9 mouse cellular contexts compared by ENCODE assay signal in the genomic region with DNA sequence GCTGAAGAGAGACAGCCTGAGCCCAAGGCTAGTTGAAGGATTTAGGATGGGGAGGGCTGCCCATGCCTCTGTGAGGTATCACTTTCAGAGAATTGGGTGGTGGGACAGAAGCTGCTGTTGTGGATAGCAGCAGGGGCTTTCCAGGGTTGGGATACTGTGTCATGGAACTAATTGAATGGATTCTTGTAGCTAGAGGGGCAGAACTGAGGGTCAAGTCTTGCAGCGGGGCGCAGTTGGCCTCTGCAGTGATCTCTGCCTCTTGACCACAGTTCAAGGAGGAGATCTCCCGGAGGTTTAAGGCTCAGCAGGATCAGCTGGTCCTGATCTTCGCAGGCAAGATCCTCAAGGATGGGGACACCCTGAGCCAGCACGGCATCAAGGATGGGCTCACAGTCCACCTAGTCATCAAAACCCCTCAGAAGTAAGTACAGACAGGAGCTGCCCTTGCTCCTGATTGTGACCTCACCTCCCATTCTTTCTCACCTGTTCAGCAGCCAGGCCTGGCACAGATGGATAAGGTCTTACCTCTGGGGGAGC. TPM values are rescaled to one million over a fixed set of nuclear protein-coding genes. Genes with fewer than 3 reads are reported as not detected.
DNase-seq lines count a peak whose midpoint lies in the region; ATAC-seq and TF ChIP-seq lines count a peak whose summit lies in the region.
"Had no signal": no experiment of that assay in that cellular context is flagged by ENCODE, and none has a peak within 500 bp of the region (broad histone marks: within the 10 kb centered on the region; RNA-seq: fewer than 3 reads in every experiment).

No protein-coding gene starts in this region.

- H3K27ac ChIP-seq in intestine, embryonic 14.5 days (ENCODE audit: low read depth) = no peak overlapping the region
- H3K27ac ChIP-seq in intestine, postnatal 0 days (ENCODE audit: low read depth, low read length) = no peak overlapping the region
- H3K27ac ChIP-seq in embryonic facial prominence, embryonic 12.5 days = no peak overlapping the region
- H3K27ac ChIP-seq in hindbrain, embryonic 15.5 days (replicated peaks) = no peak overlapping the region
- H3K27ac ChIP-seq in midbrain, embryonic 14.5 days (replicated peaks; ENCODE audit: low read depth, low read length) = no peak overlapping the region
- H3K27ac ChIP-seq in layer of hippocampus, adult 2 months = no peak overlapping the region

- intact Hi-C loops in left cerebral cortex, postnatal 10 days (cut with DNase I) = no loop called here

- no peaks in the 10 kb centered on the region for H3K27me3 ChIP-seq in intestine, embryonic 14.5 days (replicated peaks; ENCODE audit: control insufficient read depth, insufficient read depth, low read length)
- no peaks in the 10 kb centered on the region for H3K27me3 ChIP-seq in intestine, postnatal 0 days (replicated peaks; ENCODE audit: control insufficient read depth, insufficient read depth, low read length)
- no peaks in the 10 kb centered on the region for H3K27me3 ChIP-seq in embryonic facial prominence, embryonic 12.5 days
- H3K27me3 ChIP-seq in hindbrain, embryonic 15.5 days = no peaks in the 10 kb centered on the region
- H3K27me3 ChIP-seq in midbrain, embryonic 14.5 days (ENCODE audit: control insufficient read depth, insufficient read depth, low read length) = no peaks in the 10 kb centered on the region

- H3K9me3 ChIP-seq in intestine, embryonic 14.5 days (ENCODE audit: control insufficient read depth, low read length) = no peaks in the 10 kb centered on the region
- H3K9me3 ChIP-seq in intestine, postnatal 0 days (ENCODE audit: control insufficient read depth) = no peaks in the 10 kb centered on the region
- no peaks in the 10 kb centered on the region for H3K9me3 ChIP-seq in embryonic facial prominence, embryonic 12.5 days
- H3K9me3 ChIP-seq in hindbrain, embryonic 15.5 days = no peaks in the 10 kb centered on the region
- H3K9me3 ChIP-seq in midbrain, embryonic 14.5 days (ENCODE audit: control insufficient read depth, low read length) = no peaks in the 10 kb centered on the region

- peaks cover 52% of the 10 kb centered on the region for H3K36me3 ChIP-seq in intestine, embryonic 14.5 days (ENCODE audit: control insufficient read depth, insufficient read depth, low read length)
- H3K36me3 ChIP-seq in intestine, postnatal 0 days (ENCODE audit: control insufficient read depth, insufficient read depth) = peaks cover 40% of the 10 kb centered on the region
- H3K36me3 ChIP-seq in embryonic facial prominence, embryonic 12.5 days = peaks cover 46% of the 10 kb centered on the region
- H3K36me3 ChIP-seq in hindbrain, embryonic 15.5 days = peaks cover 41% of the 10 kb centered on the region
- peaks cover 44% of the 10 kb centered on the region for H3K36me3 ChIP-seq in midbrain, embryonic 14.5 days (ENCODE audit: control insufficient read depth, insufficient read depth, low read length)

- no peak for DNase-seq in intestine, embryonic 14.5 days (ENCODE audit: low spot score)
- no peak for DNase-seq in midbrain, embryonic 14.5 days
- no peak for DNase-seq in right cerebral cortex, postnatal 14 days
- DNase-seq in left cerebral cortex, postnatal 10 days (ENCODE audit: extremely low spot score in 1 of 2, low spot score in 2 of 2) = no peak
- DNase-seq in layer of hippocampus, adult 2 months (ENCODE audit: low spot score in 2 of 2) = no peak

- H3K4me2 ChIP-seq in intestine, embryonic 14.5 days (ENCODE audit: low read length) = peak overlapping the region; percentile 95
- no peak overlapping the region for H3K4me2 ChIP-seq in intestine, postnatal 0 days (replicated peaks; ENCODE audit: low read depth)
- peak overlapping the region; percentile 65 for H3K4me2 ChIP-seq in embryonic facial prominence, embryonic 12.5 days (replicated peaks)
- peak overlapping the region; percentile 80 for H3K4me2 ChIP-seq in hindbrain, embryonic 15.5 days
- H3K4me2 ChIP-seq in midbrain, embryonic 14.5 days (ENCODE audit: low read length) = peak overlapping the region; percentile 91

- ATAC-seq in intestine, embryonic 14.5 days (replicated peaks; ENCODE audit: low FRiP score, low TSS enrichment, low read depth) = no peak
- no peak for ATAC-seq in intestine, postnatal 0 days
- ATAC-seq in embryonic facial prominence, embryonic 12.5 days (ENCODE audit: insufficient number of reproducible peaks, insufficient read depth, low FRiP score, low TSS enrichment) = no peak
- no peak for ATAC-seq in hindbrain, embryonic 15.5 days (ENCODE audit: low FRiP score, low read depth)
- ATAC-seq in midbrain, embryonic 14.5 days (ENCODE audit: low FRiP score, low TSS enrichment) = no peak

- TF ChIP-seq CTCF in intestine, postnatal 0 days (IDR thresholded peaks at IDR 0.05; ENCODE audit: low read depth) = no peak
- TF ChIP-seq CTCF in layer of hippocampus, adult 2 months (conservative IDR thresholded peaks at IDR 0.05) = no peak

- H3K4me3 ChIP-seq in intestine, embryonic 14.5 days (ENCODE audit: low read depth, low read length) = no peak overlapping the region
- no peak overlapping the region for H3K4me3 ChIP-seq in intestine, postnatal 0 days (ENCODE audit: low read depth, low read length)
- H3K4me3 ChIP-seq in embryonic facial prominence, embryonic 12.5 days = no peak overlapping the region
- peak overlapping the region; percentile 91 for H3K4me3 ChIP-seq in hindbrain, embryonic 15.5 days
- H3K4me3 ChIP-seq in midbrain, embryonic 14.5 days (replicated peaks; ENCODE audit: low read depth, low read length) = no peak overlapping the region
- no peak overlapping the region; the same call in 1 of the 2 replicates for H3K4me3 ChIP-seq in layer of hippocampus, adult 2 months

- H3K4me1 ChIP-seq in intestine, embryonic 14.5 days (replicated peaks; ENCODE audit: control insufficient read depth, insufficient read depth, low read length) = peaks cover 21% of the 10 kb centered on the region
- no peaks in the 10 kb centered on the region for H3K4me1 ChIP-seq in intestine, postnatal 0 days (replicated peaks; ENCODE audit: control insufficient read depth, insufficient read depth, low read length)
- H3K4me1 ChIP-seq in embryonic facial prominence, embryonic 12.5 days = peaks cover 24% of the 10 kb centered on the region
- H3K4me1 ChIP-seq in hindbrain, embryonic 15.5 days (replicated peaks) = peaks cover 29% of the 10 kb centered on the region
- H3K4me1 ChIP-seq in midbrain, embryonic 14.5 days (ENCODE audit: control insufficient read depth, insufficient read depth, low read length) = peaks cover 14% of the 10 kb centered on the region

- H3K9ac ChIP-seq in intestine, embryonic 14.5 days (ENCODE audit: low read length) = 0 out of 2 replicates have a peak overlapping the region, but pooled peaks have one; percentile 10
- no peak overlapping the region for H3K9ac ChIP-seq in intestine, postnatal 0 days (ENCODE audit: low read depth, low read length)
- H3K9ac ChIP-seq in embryonic facial prominence, embryonic 12.5 days = no peak overlapping the region
- peak overlapping the region; percentile 4; the same call in 1 of the 2 replicates for H3K9ac ChIP-seq in hindbrain, embryonic 15.5 days
- H3K9ac ChIP-seq in midbrain, embryonic 14.5 days (replicated peaks; ENCODE audit: low read length) = no peak overlapping the region; the same call in 1 of the 2 replicates

- 91% methylated on average over 5 of the region's 5 CpGs for WGBS in intestine, embryonic 14.5 days
- 87% methylated on average over 5 of the region's 5 CpGs for whole genome bisulfite sequencing in intestine, postnatal 0 days
- WGBS in embryonic facial prominence, embryonic 12.5 days = 81% methylated on average over 5 of the region's 5 CpGs
- WGBS in hindbrain, embryonic 15.5 days = 89% methylated on average over 5 of the region's 5 CpGs
- WGBS in midbrain, embryonic 14.5 days = 86% methylated on average over 5 of the region's 5 CpGs

RNA-seq across cellular contexts. Expression of a gene that starts 1.6 kb away (rescaled TPM):
- 59.0 and 60.8 TPM in 2 replicates for polyA plus RNA-seq in intestine, embryonic 14.5 days (2014; fragmentation: Nextera tagmentation; extraction: Ambion mirVana)
- polyA plus RNA-seq in intestine, postnatal 0 days (2015; fragmentation: Nextera tagmentation; extraction: Ambion mirVana) = 17.3 and 19.2 TPM in 2 replicates
- 57.5 and 63.7 TPM in 2 replicates for polyA plus RNA-seq in embryonic facial prominence, embryonic 12.5 days (2016; fragmentation: Nextera tagmentation; extraction: Ambion mirVana)
- polyA plus RNA-seq in hindbrain, embryonic 15.5 days (2015; fragmentation: Nextera tagmentation; extraction: Ambion mirVana) = 43.6 and 47.7 TPM in 2 replicates
- polyA plus RNA-seq in midbrain, embryonic 14.5 days (2014; fragmentation: Nextera tagmentation; extraction: Ambion mirVana) = 42.4 and 47.8 TPM in 2 replicates
- 10 to 100 TPM; 78.8 to 82.6 TPM for total RNA-seq in left cerebral cortex, postnatal 10 days (2021)
- 100 to 1,000 TPM; 110 to 116 TPM for total RNA-seq in layer of hippocampus, adult 2 months (2021)

RNA-seq across cellular contexts. Expression of a gene that starts 2.3 kb away (rescaled TPM):
- polyA plus RNA-seq in intestine, embryonic 14.5 days (2014; fragmentation: Nextera tagmentation; extraction: Ambion mirVana) = 98.9 and 102 TPM in 2 replicates
- polyA plus RNA-seq in intestine, postnatal 0 days (2015; fragmentation: Nextera tagmentation; extraction: Ambion mirVana) = 171 and 183 TPM in 2 replicates
- polyA plus RNA-seq in embryonic facial prominence, embryonic 12.5 days (2016; fragmentation: Nextera tagmentation; extraction: Ambion mirVana) = 144 and 146 TPM in 2 replicates
- polyA plus RNA-seq in hindbrain, embryonic 15.5 days (2015; fragmentation: Nextera tagmentation; extraction: Ambion mirVana) = 201 and 205 TPM in 2 replicates
- 93.4 and 154 TPM in 2 replicates for polyA plus RNA-seq in midbrain, embryonic 14.5 days (2014; fragmentation: Nextera tagmentation; extraction: Ambion mirVana)
- total RNA-seq in left cerebral cortex, postnatal 10 days (2021) = 100 to 1,000 TPM; 109 to 110 TPM
- 100 to 1,000 TPM in 1 of 2 experiments, 10 to 100 TPM in 1; 96.0 to 106 TPM for total RNA-seq in layer of hippocampus, adult 2 months (2021)

RNA-seq across cellular contexts. Expression of a gene that starts 7.0 kb away (rescaled TPM):
- 55.6 and 56.9 TPM in 2 replicates for polyA plus RNA-seq in intestine, embryonic 14.5 days (2014; fragmentation: Nextera tagmentation; extraction: Ambion mirVana)
- 79.5 and 89.2 TPM in 2 replicates for polyA plus RNA-seq in intestine, postnatal 0 days (2015; fragmentation: Nextera tagmentation; extraction: Ambion mirVana)
- polyA plus RNA-seq in embryonic facial prominence, embryonic 12.5 days (2016; fragmentation: Nextera tagmentation; extraction: Ambion mirVana) = 4.0 and 5.5 TPM in 2 replicates
- polyA plus RNA-seq in hindbrain, embryonic 15.5 days (2015; fragmentation: Nextera tagmentation; extraction: Ambion mirVana) = 0.23 TPM in 1 of 2 replicates, not detected in the other
- not detected in 2 replicates for polyA plus RNA-seq in midbrain, embryonic 14.5 days (2014; fragmentation: Nextera tagmentation; extraction: Ambion mirVana)
- total RNA-seq in left cerebral cortex, postnatal 10 days (2021) = not detected
- not detected for total RNA-seq in layer of hippocampus, adult 2 months (2021)
- total RNA-seq: layer of hippocampus, postnatal 14 days had no signal

RNA-seq across cellular contexts. Expression of a gene that starts 20.5 kb away (rescaled TPM):
- 290 and 316 TPM in 2 replicates for polyA plus RNA-seq in intestine, embryonic 14.5 days (2014; fragmentation: Nextera tagmentation; extraction: Ambion mirVana)
- polyA plus RNA-seq in intestine, postnatal 0 days (2015; fragmentation: Nextera tagmentation; extraction: Ambion mirVana) = 249 and 268 TPM in 2 replicates
- polyA plus RNA-seq in embryonic facial prominence, embryonic 12.5 days (2016; fragmentation: Nextera tagmentation; extraction: Ambion mirVana) = 184 and 185 TPM in 2 replicates
- 146 and 149 TPM in 2 replicates for polyA plus RNA-seq in hindbrain, embryonic 15.5 days (2015; fragmentation: Nextera tagmentation; extraction: Ambion mirVana)
- 110 and 114 TPM in 2 replicates for polyA plus RNA-seq in midbrain, embryonic 14.5 days (2014; fragmentation: Nextera tagmentation; extraction: Ambion mirVana)
- total RNA-seq in left cerebral cortex, postnatal 10 days (2021) = 100 to 1,000 TPM; 127 to 128 TPM
- total RNA-seq in layer of hippocampus, adult 2 months (2021) = 10 to 100 TPM; 86.8 to 91.6 TPM

RNA-seq across cellular contexts. Expression of a gene that starts 22.9 kb away (rescaled TPM):
- polyA plus RNA-seq in intestine, embryonic 14.5 days (2014; fragmentation: Nextera tagmentation; extraction: Ambion mirVana) = 19.8 and 23.8 TPM in 2 replicates
- 2.8 TPM in 2 replicates for polyA plus RNA-seq in intestine, postnatal 0 days (2015; fragmentation: Nextera tagmentation; extraction: Ambion mirVana)
- 36.3 and 37.7 TPM in 2 replicates for polyA plus RNA-seq in embryonic facial prominence, embryonic 12.5 days (2016; fragmentation: Nextera tagmentation; extraction: Ambion mirVana)
- 26.4 and 28.6 TPM in 2 replicates for polyA plus RNA-seq in hindbrain, embryonic 15.5 days (2015; fragmentation: Nextera tagmentation; extraction: Ambion mirVana)
- polyA plus RNA-seq in midbrain, embryonic 14.5 days (2014; fragmentation: Nextera tagmentation; extraction: Ambion mirVana) = 50.8 and 51.8 TPM in 2 replicates
- 10 to 100 TPM in 1 of 2 experiments, 1 to 10 TPM in 1; 6.9 to 10.7 TPM for total RNA-seq in left cerebral cortex, postnatal 10 days (2021)
- total RNA-seq in layer of hippocampus, adult 2 months (2021) = 1 to 10 TPM; 2.8 to 3.7 TPM

Comparison
In these comparisons a context has a peak if more than half of its experiments do, and no peak if none do; other contexts are left out.
1. H3K9ac ChIP-seq: peak in intestine, embryonic 14.5 days (single experiment) and hindbrain, embryonic 15.5 days (single experiment); none in intestine, postnatal 0 days (single experiment), embryonic facial prominence, embryonic 12.5 days (single experiment) and midbrain, embryonic 14.5 days (single experiment).